14 mouse cellular contexts compared by ENCODE assay signal in the genomic region with DNA sequence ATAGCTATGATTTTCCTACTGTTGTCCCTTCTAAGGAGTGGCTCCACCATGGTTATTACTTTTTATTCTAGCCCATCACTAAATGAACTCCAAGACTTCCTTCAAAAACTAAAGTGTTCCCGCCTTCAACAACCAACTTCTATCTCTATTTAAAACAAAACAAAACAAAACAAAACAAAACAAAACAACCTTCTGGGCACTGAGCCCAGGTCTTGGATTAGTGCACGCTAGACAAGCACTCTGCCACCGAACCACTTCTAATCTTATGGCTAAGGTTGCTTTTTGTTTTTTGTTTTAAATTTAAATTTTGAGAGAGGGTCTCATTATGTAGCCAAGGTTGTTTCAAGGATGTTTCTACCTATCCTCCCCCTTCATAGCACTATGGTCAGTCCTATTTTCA. TPM values are rescaled to one million over a fixed set of nuclear protein-coding genes. Genes with fewer than 3 reads are reported as not detected.
"Had no signal": no experiment of that assay in that cellular context is flagged by ENCODE, and none has a peak within 500 bp of the region (broad histone marks: within the 10 kb centered on the region; RNA-seq: fewer than 3 reads in every experiment).

No protein-coding gene starts in this region.

- DNase-seq: thymus, postnatal 4 days had no signal

- H3K4me2 ChIP-seq: limb, embryonic 13.5 days; midbrain, embryonic 11.5 days; midbrain, embryonic 15.5 days; neural tube, embryonic 12.5 days had no signal

- ATAC-seq: inflammation-experienced regulatory T-cells, adult 6 months; intestine, postnatal 0 days; midbrain, embryonic 15.5 days had no signal

- H3K4me1 ChIP-seq: limb, embryonic 13.5 days; megakaryocyte, embryonic 14.5 days; midbrain, embryonic 15.5 days; neural tube, embryonic 12.5 days had no signal

- H3K27me3 ChIP-seq: limb, embryonic 13.5 days; megakaryocyte, embryonic 14.5 days; midbrain, embryonic 15.5 days; neural tube, embryonic 12.5 days had no signal

- H3K4me3 ChIP-seq: layer of hippocampus, adult 2 months; limb, embryonic 13.5 days; megakaryocyte, embryonic 14.5 days; midbrain, embryonic 15.5 days; neural tube, embryonic 12.5 days had no signal

- H3K27ac ChIP-seq: layer of hippocampus, adult 2 months; limb, embryonic 13.5 days; liver, embryonic 14.5 days; macrophage; midbrain, embryonic 15.5 days; neural tube, embryonic 12.5 days; stomach, postnatal 0 days had no signal

- H3K9ac ChIP-seq: limb, embryonic 13.5 days; liver, embryonic 14.5 days; midbrain, embryonic 15.5 days; neural tube, embryonic 12.5 days had no signal

- H3K9me3 ChIP-seq: limb, embryonic 13.5 days; megakaryocyte, embryonic 14.5 days; midbrain, embryonic 15.5 days; neural tube, embryonic 12.5 days had no signal

RNA-seq across cellular contexts. Expression of gene Chac1, which starts 26.8 kb away (rescaled TPM):
- total RNA-seq: monocyte, adult 5-6 weeks had no signal
- polyA plus RNA-seq: inflammation-experienced regulatory T-cells, adult 6 months had no signal

RNA-seq across cellular contexts. Expression of gene Dll4, which starts 52.2 kb away (rescaled TPM):
- total RNA-seq: monocyte, adult 5-6 weeks; neutrophil, adult 5-6 weeks had no signal
- polyA plus RNA-seq: inflammation-experienced regulatory T-cells, adult 6 months; macrophage had no signal
